Mouse (Mus musculus): ENCODE measurements at regions not wholly inside any gene's neighbourhood (a gene's known extent, or its start where the extent isn't known, plus 50 kb on each side); places are given as distances from the start of the nearest gene placed in this dataset.

- DNase-seq (ENCODE audit: low spot score), result no peak
Observed at GRCm38 (mm10) chr12:107723062-107723859, 234.8 kb downstream of the 3110018I06Rik start.

DNA sequence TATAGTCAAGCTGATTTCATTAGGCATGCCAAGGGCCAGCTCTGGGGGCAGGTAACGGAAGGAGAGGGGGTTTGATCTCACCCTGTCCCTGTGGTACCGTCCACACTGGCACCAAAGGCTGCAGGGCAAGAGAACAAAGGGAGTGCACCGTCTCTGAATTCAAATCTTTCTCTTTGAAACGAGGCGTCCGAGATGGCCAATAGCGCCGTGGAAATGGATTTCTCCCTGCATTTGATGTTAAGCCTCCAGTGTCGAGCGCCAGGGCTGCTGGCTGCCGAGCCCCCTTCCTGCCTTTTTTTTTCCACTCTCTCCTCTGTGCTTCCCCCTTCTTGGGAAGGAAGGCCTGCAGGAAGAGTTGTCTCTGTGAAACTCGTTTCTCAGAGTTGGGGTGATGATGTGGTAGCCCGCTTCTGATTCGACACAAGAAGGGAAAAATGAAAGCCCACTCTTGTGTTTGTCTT is 235.5 kb downstream of the 3110018I06Rik start:
- DNase-seq (ENCODE audit: low spot score), result no peak

- no peak for DNase-seq (ENCODE audit: low spot score)
Observed at GRCm38 (mm10) chr12:107724467-107724866, 236.0 kb downstream of the 3110018I06Rik start.

DNA sequence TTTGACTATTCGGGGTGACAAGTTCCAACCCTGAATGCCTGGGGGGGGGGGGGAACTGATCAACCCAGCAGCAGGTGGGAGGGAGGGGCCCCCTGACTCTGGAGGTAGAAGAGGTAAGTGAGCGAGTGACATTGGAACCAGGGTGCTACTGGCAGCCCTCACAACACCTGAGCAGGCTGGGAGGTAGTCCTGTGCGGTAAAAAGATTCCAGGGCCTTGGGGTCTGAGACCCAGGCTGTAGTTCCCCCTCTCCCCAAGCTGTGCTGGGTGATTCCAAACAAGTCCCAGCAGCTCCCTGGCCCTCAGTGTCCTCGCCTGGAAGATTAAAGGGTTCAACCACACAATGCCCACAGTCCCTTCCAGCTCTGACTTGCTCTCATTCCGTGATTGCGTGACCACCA is 240.4 kb downstream of the 3110018I06Rik start:
- no peak for DNase-seq (ENCODE audit: low spot score)

DNA sequence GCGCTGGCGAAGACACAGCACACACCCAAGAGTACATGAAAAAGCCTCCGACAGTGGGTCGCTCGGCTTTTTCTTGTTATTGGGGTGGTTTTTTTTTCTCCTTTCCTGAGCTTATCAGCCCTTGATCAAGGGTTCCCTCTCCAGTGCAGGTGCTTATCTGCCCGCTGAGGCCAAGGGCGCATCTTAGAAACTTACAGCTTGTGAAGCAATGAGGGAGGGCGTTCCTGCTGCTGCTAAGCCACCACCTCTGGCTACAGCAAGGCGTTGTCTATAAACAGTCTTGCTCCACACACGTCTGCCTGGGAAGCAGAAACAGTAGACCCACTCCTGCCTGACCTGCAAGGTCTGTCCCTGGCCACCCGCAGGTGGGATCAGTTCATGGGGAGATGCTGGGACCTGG is 240.9 kb downstream of the 3110018I06Rik start:
- DNase-seq (ENCODE audit: low spot score), result no peak

DNA sequence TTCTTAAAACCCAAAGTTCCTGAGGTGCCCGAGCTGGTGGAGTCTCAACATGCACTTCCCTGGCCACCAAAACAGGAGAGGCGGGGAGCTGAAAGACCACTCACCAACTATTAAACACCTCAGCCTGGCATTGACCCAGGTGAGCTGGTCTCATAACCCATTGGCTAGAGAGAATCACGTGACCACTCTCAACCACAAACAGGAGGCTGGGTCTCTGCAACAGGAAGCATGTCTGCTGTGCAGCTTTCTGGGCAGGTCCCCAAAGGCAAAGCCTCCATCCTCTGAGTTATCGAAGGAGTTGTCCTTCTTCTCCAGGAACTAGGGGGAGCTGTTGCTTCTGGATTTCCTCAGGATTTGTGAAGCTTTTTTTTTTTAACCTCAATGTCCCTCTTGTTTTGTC is 242.5 kb downstream of the 3110018I06Rik start:
- DNase-seq (ENCODE audit: low spot score), result no peak

DNA sequence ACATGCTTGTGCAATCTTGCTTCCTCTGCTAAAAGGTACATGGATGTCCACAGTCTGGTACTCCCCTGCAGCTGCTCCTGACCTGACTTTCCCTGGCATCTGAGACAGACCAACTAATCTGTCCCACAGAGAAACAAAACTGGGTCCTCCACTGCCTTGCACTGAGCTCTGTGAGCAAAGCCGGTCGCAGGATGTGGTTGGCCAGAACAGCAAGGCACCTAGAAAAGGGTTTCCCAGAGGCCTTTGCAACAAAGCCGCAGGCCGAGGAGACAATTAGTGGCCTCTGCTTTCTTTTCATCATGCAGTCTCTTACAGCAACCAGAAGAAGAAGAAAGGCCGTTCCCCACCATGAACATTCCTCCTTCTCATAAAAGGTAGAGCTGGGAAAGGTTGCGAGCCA is 246.1 kb downstream of the 3110018I06Rik start:
- peak; percentile 14 for DNase-seq (ENCODE audit: low spot score)

DNA sequence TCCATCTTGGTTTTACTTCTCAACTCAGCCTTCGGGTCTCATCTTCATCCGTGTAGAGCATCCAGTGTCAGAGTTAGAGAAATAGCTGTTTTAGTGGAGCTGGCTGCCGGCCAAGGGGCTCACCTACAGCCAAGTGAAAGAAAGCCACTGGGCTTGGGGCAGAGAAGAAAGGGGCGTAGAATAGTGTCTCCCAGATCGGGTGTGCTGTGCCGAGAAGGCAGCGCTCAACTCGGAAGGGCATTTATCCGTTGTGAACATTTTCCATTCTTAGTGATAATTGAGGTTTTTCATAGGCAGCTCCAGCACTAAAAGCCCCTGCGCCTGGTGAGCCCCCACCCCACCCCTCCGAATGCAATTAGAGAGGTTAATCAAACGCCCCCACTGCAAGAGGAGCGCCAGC is 254.2 kb downstream of the 3110018I06Rik start:
- no peak for DNase-seq (ENCODE audit: low spot score)

DNA sequence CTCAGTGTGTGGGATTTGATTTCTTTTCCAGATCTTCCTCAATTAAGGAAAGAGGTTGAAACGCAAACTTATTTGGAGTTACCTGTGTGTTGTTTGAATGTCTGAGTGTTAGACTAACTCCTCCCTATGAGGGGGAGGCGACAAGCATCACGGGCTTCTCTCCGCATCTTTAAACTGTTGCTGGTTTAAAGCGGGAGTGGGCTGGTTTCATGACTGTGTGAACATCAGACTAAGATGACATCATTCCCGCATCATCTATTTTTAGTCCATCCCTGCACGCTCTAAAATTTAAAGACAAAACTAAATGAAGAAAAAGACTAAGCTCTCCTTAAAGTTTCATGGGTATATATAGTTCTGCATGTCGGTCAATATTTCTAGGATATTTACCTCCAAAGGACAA is 256.4 kb downstream of the 3110018I06Rik start:
- DNase-seq (ENCODE audit: low spot score), result no peak

- DNase-seq (ENCODE audit: low spot score), result no peak
Observed at GRCm38 (mm10) chr12:107748481-107749380, 254.7 kb downstream of the Bcl11b start.

GRCm38 (mm10) chr12:107749381-107750085 is 253.9 kb downstream of the Bcl11b start:
- DNase-seq (ENCODE audit: low spot score), result no peak

GRCm38 (mm10) chr12:107750285-107750927 is 253.0 kb downstream of the Bcl11b start:
- DNase-seq (ENCODE audit: low spot score), result no peak

GRCm38 (mm10) chr12:107752126-107752525 is 251.3 kb downstream of the Bcl11b start:
- no peak for DNase-seq (ENCODE audit: low spot score)

- DNase-seq (ENCODE audit: low spot score), result no peak
Observed at GRCm38 (mm10) chr12:107752587-107752986, 250.8 kb downstream of the Bcl11b start.

- peak; percentile 25 for DNase-seq (ENCODE audit: low spot score)
Observed at GRCm38 (mm10) chr12:107753022-107753421, 250.4 kb downstream of the Bcl11b start.

DNA sequence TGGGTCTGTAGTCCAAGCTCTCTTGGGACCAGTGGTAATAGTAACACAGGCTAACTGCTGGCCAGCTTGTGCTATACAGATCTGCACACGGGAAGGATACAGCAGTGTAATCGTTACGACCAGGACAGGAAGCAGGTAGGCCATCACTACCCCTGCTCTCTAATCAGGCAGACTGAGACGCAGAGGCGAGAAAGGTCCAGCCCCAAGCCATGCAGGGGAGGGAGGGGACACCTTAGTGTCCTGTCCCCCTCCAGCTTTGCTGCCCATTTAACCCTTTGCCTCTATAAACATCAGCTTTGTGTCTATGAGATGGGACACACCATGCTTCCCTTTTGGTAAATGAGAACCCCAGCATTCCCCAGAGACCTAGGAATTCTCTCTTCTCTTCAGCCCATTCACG is 249.9 kb downstream of the Bcl11b start:
- no peak for DNase-seq (ENCODE audit: low spot score)

DNA sequence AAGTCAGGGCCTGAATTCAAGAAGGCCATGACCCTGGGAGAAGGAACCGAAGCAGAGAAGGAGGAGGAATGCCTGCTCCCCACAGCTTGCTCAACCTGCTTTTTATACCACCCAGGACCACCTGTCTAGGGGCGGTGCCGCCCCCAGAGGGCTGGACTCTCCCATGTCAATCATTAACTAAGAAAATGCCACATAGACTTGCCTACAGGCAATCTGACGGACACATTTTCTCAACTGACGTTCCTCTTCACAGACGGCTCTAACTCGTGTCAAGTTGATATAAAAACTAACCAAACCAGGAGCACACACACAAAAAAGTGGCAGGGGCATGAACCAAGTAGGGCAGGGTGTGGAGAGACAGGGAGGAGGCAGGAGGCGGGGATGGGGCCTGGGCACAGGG is 248.5 kb downstream of the Bcl11b start:
- DNase-seq (ENCODE audit: low spot score), result no peak

- no peak for DNase-seq (ENCODE audit: low spot score)
Observed at GRCm38 (mm10) chr12:107755820-107756517, 247.4 kb downstream of the Bcl11b start.

DNA sequence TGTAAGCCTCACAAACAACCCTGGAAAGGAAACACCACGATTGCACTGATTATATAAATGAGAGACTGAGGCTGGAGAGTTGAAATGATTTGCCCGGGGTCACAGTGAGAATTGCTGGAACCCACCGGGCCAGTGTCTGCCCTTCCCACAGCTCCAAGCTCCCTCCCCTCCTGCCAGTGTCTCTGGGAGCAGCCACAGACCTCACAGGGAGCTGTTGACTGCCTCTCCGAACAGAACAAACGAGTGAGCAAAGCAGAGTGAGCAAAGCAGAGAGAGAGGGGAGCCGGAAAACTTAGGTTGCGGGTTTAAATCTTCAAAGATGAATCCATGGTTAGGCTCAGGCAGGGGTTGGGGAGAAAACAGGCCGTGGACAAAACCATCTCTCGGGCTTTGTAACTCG is 246.2 kb downstream of the Bcl11b start:
- no peak for DNase-seq (ENCODE audit: low spot score)

DNA sequence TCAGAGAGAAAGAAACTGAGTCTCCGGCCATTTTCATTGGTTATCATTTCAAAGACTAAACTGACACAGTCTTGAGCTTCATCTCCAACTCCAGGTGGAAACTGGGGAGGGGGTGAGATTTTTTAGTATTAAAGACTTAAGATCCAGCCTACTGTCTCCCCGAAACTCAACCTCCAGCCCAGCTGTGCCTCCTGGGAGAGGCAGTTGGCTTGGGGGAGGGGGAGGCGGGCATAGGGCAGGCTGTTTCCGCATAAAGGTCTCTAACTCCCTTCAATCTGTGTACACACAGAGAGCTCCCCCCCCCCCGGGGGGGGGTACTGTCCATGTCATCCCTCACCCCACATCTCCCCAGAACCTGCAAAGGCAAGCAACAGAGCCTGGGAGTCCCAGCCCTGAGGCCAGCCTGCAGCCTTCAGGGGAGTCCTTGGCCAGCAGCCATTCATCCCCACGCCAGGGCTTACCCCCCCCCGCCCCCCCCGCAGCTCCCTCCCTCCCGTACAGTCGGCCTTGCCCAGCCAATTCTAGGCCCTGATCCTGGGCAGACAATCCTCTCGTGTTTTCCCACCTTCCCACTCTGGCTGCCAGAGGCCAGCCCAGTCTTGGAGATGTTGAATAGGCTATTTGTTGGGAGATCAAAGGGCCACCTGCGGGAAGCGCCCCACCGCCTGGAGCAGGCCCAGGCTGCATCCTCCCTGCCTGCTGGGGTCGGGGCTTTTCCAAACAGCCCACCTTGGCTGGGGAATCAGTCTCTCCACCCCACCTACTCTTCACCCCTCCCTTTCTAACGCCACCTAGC is 245.2 kb downstream of the Bcl11b start:
- no peak for DNase-seq (ENCODE audit: low spot score)
